Mouse (Mus musculus) MEL (cell line): ENCODE results near the gene Pcsk5.

Experiments
- ETS1 ChIP-seq: IDR thresholded peaks from 2 replicates; pipeline ENCODE4 v1.6.1; 2012; ENCODE audit warnings: low read depth, mild to moderate bottlenecking, inconsistent platforms, low read length, improper control_type of control experiment, moderate library complexity
- POLR2A ChIP-seq, 2 experiments: IDR thresholded peaks; 2 replicates each; pipeline ENCODE4 v1.6.1; 2011 to 2012; ENCODE audit warnings: low read length in 2 of 2, mild to moderate bottlenecking in 2 of 2, control low read depth in 1 of 2, improper control_type of control experiment in 1 of 2, low read depth in 1 of 2, moderate library complexity in 1 of 2; ENCODE audit not compliant: control insufficient read depth in 1 of 2, insufficient read depth in 1 of 2, poor library complexity in 1 of 2

GRCm38 (mm10) chr19:17393841-17394591, 443.4 kb downstream of the Pcsk5 start, which contains the start of gene Rfk:
- TF ChIP-seq ETS1 (no peak), POLR2A (IDR thresholded peaks at IDR 0.05; ENCODE audit: control insufficient read depth in 1 of 2, insufficient read depth in 1 of 2, low read depth in 1 of 2, low read length in 2 of 2, poor library complexity in 1 of 2) (peak; percentile 85 to 87; a peak in 3 of 4 replicates)
